Mouse (Mus musculus) urinary bladder, adult 18-20 months (tissue): Measurements from ENCODE around the gene Il17rd.

Source experiments
- DNase-seq, 2 experiments: peaks; one replicate each; pipeline ENCODE4 v3.0.0; 2022; ENCODE audit warnings: low spot score in 2 of 2, mixed read lengths in 2 of 2

Il17rd gene

DNA sequence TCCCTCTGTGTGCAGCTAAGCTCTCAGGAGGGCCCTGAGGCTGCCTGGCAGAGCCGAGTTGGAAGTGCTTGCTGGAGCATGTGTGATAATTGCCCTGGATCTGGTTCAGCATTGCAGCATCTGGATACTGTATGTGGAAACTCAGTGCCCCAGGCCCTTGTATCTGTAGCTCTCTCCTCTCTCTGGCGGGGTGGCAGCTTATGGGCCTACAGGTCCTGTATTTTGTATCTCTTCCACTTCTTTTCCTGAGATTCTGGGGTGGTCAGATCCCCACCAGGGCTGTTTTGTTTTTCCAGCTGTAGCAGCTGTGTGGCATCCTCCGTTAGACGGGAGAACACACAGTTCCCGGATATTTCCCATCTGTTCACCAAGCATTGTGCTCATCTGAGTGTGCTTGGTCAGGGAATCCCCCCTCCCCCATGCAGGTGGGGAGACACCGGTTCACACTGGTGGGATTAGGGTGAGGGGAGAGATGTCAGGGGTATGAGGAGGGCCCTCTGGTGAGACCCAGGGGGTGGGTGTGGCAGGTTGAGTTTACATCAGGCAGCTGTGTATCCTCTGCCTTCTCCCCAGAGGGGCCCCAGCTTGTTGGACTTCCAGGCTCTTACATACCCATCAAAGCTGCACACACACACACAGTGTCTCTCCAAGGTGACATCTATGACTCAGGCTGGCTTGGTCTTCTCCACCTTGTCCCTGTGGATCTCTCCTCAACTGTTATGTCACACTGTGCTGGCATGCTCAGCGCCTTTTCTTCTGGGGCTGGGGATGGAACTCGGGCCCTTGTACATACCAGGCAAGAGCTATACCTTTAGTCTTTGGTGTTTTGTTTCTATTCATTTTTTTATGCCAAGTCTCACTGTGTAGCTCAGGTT is 106.7 kb downstream of the Il17rd start:
- DNase-seq = peak; percentile 9 to 14

DNA sequence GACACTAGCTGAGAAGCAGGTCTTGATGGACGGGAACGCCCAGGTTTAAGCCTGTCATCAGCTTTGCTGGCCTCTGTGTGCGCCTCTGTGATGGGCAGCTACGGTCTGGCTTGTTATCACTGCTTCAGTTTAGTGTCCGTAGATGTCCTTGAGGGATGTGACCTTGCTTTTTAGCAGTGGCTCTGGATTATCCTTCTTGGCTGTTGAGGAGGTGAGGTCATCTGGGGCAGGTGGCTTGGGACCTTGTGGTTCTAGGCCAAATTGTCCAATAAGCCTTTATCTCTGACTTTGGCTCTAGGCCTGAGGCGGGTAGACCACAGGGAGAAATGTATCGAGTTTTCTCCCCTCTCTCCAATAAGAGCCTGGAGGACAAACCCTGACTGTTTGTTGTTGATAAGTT is 109.0 kb downstream of the Il17rd start:
- no peak for DNase-seq

DNA sequence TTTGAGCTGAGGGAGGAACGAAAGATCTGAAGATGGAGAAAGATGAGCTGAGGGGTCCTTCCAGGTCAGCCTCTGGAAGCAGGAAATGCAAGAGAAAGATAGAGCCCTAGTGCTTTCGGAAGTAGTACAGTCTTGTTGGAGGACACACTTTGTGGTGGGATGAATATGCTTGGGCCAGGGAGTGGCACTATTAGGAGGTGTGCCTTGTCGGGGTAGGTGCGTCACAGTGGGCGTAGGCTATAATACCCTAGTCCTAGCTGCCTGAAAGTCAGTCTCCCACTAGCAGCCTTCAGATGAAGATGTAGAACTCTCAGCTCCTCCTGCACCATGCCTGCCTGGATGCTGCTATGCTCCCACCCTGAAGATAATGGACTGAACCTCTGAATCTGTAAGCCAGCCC is 110.7 kb downstream of the Il17rd start:
- DNase-seq = no peak

DNA sequence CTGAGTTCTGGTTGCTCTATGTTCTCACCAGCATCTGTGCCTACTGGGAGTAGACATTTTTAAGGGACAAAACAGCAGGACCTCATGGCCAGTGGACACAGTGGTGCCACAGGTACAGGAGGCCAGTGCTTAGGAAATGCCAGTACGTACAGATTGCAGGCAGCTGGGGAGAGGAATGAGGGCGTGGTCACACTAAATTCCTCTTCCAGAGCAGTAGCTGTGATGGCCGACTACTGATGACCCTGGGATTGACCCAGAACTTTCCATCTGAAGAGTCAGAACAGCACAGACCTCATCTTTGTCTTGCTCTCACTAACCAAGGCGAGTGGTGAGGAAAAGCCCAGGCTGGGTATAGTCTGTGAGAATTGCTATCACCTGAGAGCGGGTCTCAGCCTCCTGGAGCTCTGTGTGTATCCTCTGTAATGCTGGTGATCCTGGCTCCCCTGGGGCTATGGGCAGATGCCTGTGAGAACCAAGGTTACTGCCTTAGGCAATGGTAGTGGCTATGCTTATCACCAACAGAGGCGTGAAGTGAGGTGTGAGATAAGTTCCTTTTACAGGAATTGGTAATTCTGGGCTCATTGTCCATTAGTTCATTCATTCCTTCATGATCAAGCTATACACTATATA is 111.4 kb downstream of the Il17rd start:
- no peak for DNase-seq

DNA sequence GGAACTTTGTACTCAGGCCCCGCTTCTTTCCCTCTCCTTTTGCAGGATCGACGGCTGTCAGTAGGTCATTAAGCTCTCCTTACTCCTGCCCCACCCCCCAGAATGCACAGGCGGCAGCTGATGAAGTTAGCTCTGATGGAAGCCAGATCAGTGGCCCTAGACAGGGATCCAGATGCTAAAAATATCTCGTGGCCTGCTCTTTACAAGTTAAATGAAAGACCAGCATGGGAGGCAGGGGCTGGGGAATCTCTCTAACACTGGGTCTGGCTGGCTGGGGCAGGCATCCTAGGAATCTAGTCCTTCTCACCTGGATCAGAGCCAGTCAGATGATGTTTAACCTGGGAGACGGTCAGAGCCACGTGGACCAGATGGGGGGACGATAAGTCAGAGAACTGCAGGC is 112.7 kb downstream of the Il17rd start:
- no peak for DNase-seq

DNA sequence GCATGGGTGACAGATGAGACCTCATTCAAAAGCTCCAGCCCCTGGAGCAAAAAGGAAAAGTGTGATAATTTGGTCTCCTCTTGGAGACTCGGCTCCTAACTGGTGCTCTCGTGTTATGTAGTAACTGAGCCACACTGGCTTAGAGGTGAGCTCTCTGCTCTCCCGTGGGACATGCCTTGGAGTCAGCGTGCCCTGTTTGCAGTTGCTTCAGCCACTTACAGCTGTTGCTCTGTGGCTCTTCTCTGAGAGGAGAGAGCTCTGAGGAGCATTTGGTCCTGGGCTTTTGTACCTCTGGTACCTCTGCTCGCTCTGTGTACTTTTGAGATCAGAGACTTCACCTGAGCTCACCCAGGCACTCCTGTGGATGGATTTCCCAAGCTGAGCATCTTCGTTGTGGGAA is 116.3 kb downstream of the Il17rd start:
- no peak for DNase-seq

DNA sequence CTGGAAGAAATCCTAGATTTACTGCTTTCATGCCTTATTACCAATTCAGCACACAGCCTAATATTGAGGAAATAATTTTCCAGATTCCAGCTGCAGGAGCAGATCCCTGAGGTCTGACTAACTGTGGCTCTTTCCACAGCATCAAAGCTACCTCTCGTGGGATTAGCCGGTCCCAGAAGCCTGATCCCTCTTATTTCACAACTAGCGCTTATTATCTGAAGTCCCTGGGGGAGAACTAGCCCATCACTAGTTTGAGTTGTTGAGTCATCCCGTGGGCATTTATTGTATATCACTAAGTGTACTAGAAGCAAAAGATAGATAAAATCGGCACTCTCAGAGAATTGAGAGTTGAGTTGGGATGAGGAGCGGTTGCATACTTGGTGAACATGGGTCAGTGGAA is 117.3 kb downstream of the Il17rd start:
- DNase-seq = no peak
